In the genomic region with DNA sequence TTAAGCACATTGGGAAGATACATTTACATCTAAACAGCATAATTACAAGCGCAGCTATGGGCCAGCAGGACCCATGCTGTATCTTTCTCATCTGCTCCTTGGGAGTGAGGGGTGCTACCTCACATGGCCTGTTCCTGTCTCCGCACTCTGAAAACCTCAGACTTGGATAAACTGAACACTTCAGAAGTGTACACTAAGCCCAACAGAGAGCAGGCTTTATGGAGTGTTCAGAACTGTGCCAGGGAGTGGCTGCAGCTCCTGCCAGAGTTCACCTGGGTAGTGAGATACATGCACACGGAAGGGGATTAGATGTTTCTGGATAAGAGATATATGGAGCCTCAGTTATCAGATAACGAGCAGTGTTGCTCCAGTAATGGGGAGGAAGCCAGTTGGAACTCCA, we compare ENCODE assay signal across 16 mouse cellular contexts.
"Had no signal": no experiment of that assay in that cellular context is flagged by ENCODE, and none has a peak within 500 bp of the region (broad histone marks: within the 10 kb centered on the region; RNA-seq: fewer than 3 reads in every experiment).

No protein-coding gene starts in this region.

- H3K36me3 ChIP-seq: neural tube, embryonic 13.5 days; neural tube, embryonic 15.5 days; stomach, embryonic 15.5 days had no signal

- H3K4me3 ChIP-seq: neural tube, embryonic 13.5 days; neural tube, embryonic 15.5 days; stomach, embryonic 15.5 days had no signal

- H3K9me3 ChIP-seq: neural tube, embryonic 13.5 days; neural tube, embryonic 15.5 days; stomach, embryonic 15.5 days had no signal

- H3K9ac ChIP-seq: neural tube, embryonic 13.5 days; neural tube, embryonic 15.5 days; stomach, embryonic 15.5 days had no signal

- H3K27me3 ChIP-seq: neural tube, embryonic 13.5 days; neural tube, embryonic 15.5 days; stomach, embryonic 15.5 days had no signal

- DNase-seq: retina, postnatal 1 day; right cerebral cortex, adult 18-20 months; right cerebral cortex, postnatal 14 days; right cerebral cortex, postnatal 25 days; right cerebral cortex, postnatal 4 days; spleen, adult 18-20 months; thymus, adult 18-20 months; thymus, adult 2 months; thymus, postnatal 14 days; thymus, postnatal 25 days; thymus, postnatal 36 days; thymus, postnatal 4 days had no signal

- H3K4me2 ChIP-seq: neural tube, embryonic 13.5 days; neural tube, embryonic 15.5 days; stomach, embryonic 15.5 days had no signal

- H3K27ac ChIP-seq: neural tube, embryonic 13.5 days; neural tube, embryonic 15.5 days; stomach, embryonic 15.5 days; stomach, postnatal 0 days had no signal
